Mouse (Mus musculus) ES-E14 (cell line): Measurements from ENCODE around the gene Agtrap. TPM values are rescaled to one million over a fixed set of nuclear protein-coding genes. Genes with fewer than 3 reads are reported as not detected.
"Not testable (repeated sequence)": the region's sequence is repeated elsewhere in the genome, so short reads cannot be mapped to it uniquely, and the experiment has no call there.

ENCODE experiments used
- DNase-seq: peaks from one replicate; pipeline ENCODE4 v3.0.0-alpha.2; 2013; ENCODE audit warnings: low read depth, low spot score
- H3K27ac ChIP-seq: 2 replicates; pipeline ENCODE4 v1.5.1; 2012; ENCODE audit warnings: low read depth, mild to moderate bottlenecking, low read length, moderate library complexity, mixed read lengths; ENCODE audit not compliant: poor library complexity, insufficient read depth, severe bottlenecking
- H3K36me3 ChIP-seq: 2 replicates; pipeline ENCODE4 v1.6.1; 2012; ENCODE audit warnings: mild to moderate bottlenecking, low read length, moderate library complexity, mixed read lengths; ENCODE audit not compliant: control insufficient read depth, poor library complexity, insufficient read depth, severe bottlenecking
- H3K4me1 ChIP-seq, 2 experiments: fragments of 150-350 bp in 1 of 2; sonication (generic) in 1 of 2; 2 replicates each; pipeline ENCODE4 v1.6.1; 2012; ENCODE audit warnings: low read length in 2 of 2, mild to moderate bottlenecking in 1 of 2, mixed read lengths in 1 of 2; ENCODE audit not compliant: control insufficient read depth in 2 of 2, insufficient read depth in 2 of 2, poor library complexity in 1 of 2
- H3K4me3 ChIP-seq, 2 experiments: fragments of 150-350 bp in 1 of 2; sonication (generic) in 1 of 2; 2 replicates each; pipeline ENCODE4 v1.5.1; 2012; ENCODE audit warnings: low read length in 2 of 2, low read depth in 1 of 2, mild to moderate bottlenecking in 1 of 2, mixed read lengths in 1 of 2; ENCODE audit not compliant: insufficient read depth in 1 of 2, poor library complexity in 1 of 2, severe bottlenecking in 1 of 2
- H3K9ac ChIP-seq: 2 replicates; pipeline ENCODE4 v1.6.1; 2012; ENCODE audit warnings: low read depth, mild to moderate bottlenecking, low read length, mixed read lengths; ENCODE audit not compliant: poor library complexity, insufficient read depth, severe bottlenecking
- H3K9me3 ChIP-seq: fragments of 150-350 bp; sonication (generic); 2 replicates; pipeline ENCODE4 v1.6.1; 2012; ENCODE audit warnings: low read depth, mild to moderate bottlenecking, low read length; ENCODE audit not compliant: control insufficient read depth, insufficient read depth
- CHD2 ChIP-seq: IDR thresholded peaks from 2 replicates; pipeline ENCODE4 v1.6.1; 2014; ENCODE audit warnings: mild to moderate bottlenecking, low read depth, low read length, inconsistent platforms
- HCFC1 ChIP-seq: IDR thresholded peaks from 2 replicates; pipeline ENCODE4 v1.6.1; 2012; ENCODE audit warnings: low read length, inconsistent platforms, borderline replicate concordance; ENCODE audit not compliant: insufficient read depth
- MAFK ChIP-seq: IDR thresholded peaks from 2 replicates; pipeline ENCODE4 v1.6.1; 2014; ENCODE audit warnings: mild to moderate bottlenecking, low read depth, low read length, inconsistent platforms; ENCODE audit not compliant: insufficient read depth
- ZC3H11A ChIP-seq: IDR thresholded peaks from 2 replicates; pipeline ENCODE4 v1.6.1; 2012; ENCODE audit warnings: low read depth, mild to moderate bottlenecking, inconsistent platforms, low read length, borderline replicate concordance
- ZNF384 ChIP-seq: IDR thresholded peaks from 2 replicates; pipeline ENCODE4 v1.6.1; 2012; ENCODE audit warnings: low read depth, low read length, inconsistent platforms
- in situ Hi-C, 2 experiments: fragments of 600-800 bp; cut with MboI; formaldehyde crosslinking; loops; one replicate each; pipeline ENCODE4 v1.15.1; 2025; ENCODE audit warnings: low sequenced_read_pairs in 2 of 2, inconsistent platforms in 1 of 2; ENCODE audit not compliant: unreplicated experiment in 2 of 2
- total RNA-seq: library from RNA; depleted of rRNA; stranded (reverse); fragments of 300-350 nt; gene quantifications from 2 replicates; pipeline ENCODE4 v1.2.3, GENCODE M21; 2012

Agtrap gene
- total RNA-seq, 1 experiment, result 122 TPM

DNA sequence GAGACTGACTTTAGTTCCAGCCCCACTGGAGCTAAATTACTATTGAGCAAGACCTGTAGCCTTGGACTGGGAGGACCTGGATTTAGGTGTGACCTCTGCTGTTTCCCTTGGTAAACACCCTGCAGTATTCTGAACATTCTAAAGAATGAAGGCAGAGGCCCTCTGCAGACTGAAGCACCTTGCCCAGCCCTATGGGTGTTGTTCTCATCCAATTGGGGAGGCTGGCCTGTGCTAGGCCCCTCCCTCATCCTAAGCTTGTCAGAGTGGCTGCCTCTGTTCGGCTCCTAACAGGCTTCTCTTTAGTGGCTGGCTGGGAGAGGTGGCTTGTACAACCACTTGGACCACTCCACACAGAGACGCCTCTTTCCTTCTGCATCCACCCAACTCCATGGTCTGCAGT, 34.9 kb downstream of the Agtrap start:
- no peak overlapping the region for H3K9ac ChIP-seq
- in situ Hi-C loops, result no loop called here

DNA sequence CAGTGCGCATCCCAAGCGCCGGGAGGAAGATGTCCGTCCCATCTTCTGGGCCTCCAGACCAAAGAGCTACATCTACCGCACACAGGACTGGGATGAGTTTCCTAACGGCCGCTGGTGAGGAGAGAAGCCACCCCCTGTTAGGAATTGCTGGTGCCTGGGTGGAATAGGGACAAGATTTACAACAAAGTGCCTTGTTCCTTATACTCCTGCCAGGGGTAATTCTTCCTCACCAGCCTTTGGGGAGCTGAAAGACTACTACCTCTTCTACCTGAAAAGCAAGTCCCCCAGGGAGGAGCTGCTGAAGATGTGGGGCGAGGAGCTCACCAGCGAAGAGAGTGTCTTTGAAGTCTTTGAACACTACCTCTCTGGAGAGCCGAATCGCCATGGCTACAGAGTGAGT, 35.9 kb downstream of the Agtrap start:
- TF ChIP-seq ZC3H11A (no peak), MAFK (no peak), HCFC1 (no peak), ZNF384 (no peak), CHD2 (no peak)
- in situ Hi-C loops, result no loop called here
- H3K4me1 ChIP-seq, result peaks cover 2% of the 10 kb centered on the region in 2 experiments; a peak in 1 of 4 replicates
- no peak overlapping the region for H3K27ac ChIP-seq
- no peak overlapping the region for H3K9ac ChIP-seq
- H3K9me3 ChIP-seq, result no peaks in the 10 kb centered on the region
- DNase-seq, result no peak
- H3K4me3 ChIP-seq, result no peak overlapping the region
- peaks cover 61% of the 10 kb centered on the region for H3K36me3 ChIP-seq

More for the DNA sequence above, 34.9 kb downstream of the Agtrap start:
- Histone ChIP-seq H3K36me3 (peaks cover 59% of the 10 kb centered on the region), H3K4me3 (no peak overlapping the region), H3K27ac (no peak overlapping the region), H3K4me1 (peaks cover 2% of the 10 kb centered on the region in 2 experiments; a peak in 1 of 4 replicates), H3K9me3 (no peaks in the 10 kb centered on the region)
- DNase-seq, result no peak
- TF ChIP-seq MAFK, result no peak
- no peak for TF ChIP-seq ZC3H11A
- no peak for TF ChIP-seq HCFC1
- TF ChIP-seq ZNF384, result no peak
- no peak for TF ChIP-seq CHD2

GRCm38 (mm10) chr4:148051046-148051776, 36.6 kb downstream of the Agtrap start:
- no peak for DNase-seq
- Histone ChIP-seq H3K4me1 (peaks cover 2% of the 10 kb centered on the region in 2 experiments; a peak in 1 of 4 replicates), H3K4me3 (no peak overlapping the region), H3K9ac (no peak overlapping the region), H3K36me3 (peaks cover 57% of the 10 kb centered on the region), H3K9me3 (no peaks in the 10 kb centered on the region), H3K27ac (no peak overlapping the region)
- in situ Hi-C loops, result no loop called here
- TF ChIP-seq CHD2, result no peak
- no peak for TF ChIP-seq MAFK
- TF ChIP-seq ZC3H11A, result no peak
- no peak for TF ChIP-seq ZNF384

DNA sequence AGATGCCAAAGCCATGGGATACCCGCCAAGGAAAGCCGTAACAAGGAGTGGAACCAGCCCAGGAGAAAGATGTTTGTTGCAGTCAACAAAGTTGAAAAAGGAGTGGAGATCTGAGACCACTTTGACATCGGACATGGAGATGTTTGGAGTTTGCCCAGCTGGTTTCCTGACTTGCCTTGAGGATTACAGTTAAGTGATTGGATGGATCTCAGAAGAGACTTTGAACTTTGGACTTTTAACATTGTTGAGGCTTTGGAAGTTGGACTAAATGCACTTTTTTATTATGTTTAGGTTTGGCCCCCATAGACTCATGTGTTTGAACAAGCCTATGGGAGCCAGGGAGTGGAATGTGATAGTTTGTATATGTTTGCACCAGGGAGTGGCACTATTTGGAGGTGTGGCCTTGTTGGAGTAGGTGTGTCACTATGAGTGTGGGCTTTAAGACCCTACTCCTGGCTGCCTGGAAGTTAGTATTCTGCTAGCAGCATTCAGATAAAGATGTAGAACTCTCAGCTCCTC, 37.4 kb downstream of the Agtrap start:
- DNase-seq, H3K9me3 ChIP-seq, in situ Hi-C loops, H3K9ac ChIP-seq, H3K27ac ChIP-seq, H3K4me1 ChIP-seq, H3K4me3 ChIP-seq: not testable (repeated sequence)
- H3K36me3 ChIP-seq, result peaks cover 52% of the 10 kb centered on the region
